Mouse (Mus musculus): ENCODE data around the gene Gdpd3. TPM values are rescaled to one million over a fixed set of nuclear protein-coding genes. Genes with fewer than 3 reads are reported as not detected.
A peak's percentile ranks its signal among the peaks of the same experiment; 100 is the strongest.

Gdpd3 gene
- polyA plus RNA-seq, 1 experiment from 2014 or later: 0.74 TPM

DNA sequence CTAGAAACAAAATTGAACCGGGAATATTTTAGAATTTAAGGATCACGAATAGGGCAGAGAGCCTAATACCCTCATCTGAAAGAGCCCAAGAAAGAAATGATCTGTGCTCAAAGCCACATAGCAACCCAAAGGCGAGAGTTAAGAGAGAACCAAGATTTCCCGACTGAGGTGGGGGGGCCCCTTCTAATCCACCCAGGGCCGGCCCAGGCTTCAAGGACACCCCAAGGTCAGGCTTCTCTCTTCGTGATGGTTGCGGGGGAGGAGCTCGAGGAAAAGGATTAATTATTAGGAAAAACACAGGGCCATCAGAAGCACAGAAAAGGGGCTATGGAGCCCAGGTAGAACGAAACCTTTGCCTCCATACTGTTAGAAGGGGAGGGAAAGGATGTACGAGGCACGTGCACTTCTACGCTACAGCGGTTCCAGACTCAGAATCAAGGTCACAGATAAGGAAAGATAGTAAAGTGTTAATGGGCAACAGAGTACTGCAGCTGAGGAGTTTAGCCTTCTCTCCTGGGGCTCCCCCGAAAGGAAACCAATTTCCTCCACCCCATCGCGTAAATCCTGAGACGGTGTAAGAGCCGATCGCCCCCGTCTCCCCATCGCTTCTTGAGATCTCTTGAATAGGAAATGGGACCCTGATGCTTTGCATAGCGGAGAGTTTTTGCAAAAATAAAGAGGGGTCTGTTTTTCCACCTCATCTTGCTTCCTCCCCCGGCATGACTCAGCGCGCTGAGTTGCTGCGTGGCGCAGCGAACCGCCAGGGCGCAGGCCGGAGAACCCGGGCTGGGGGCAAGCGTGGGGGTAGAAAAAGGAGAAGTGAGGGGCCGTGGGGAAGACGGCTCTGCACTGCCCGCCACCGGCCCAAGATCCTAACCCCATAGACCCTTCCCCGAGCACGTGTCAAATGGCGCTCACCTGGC lies 32.3 kb downstream of the Gdpd3 start:
- ATAC-seq (ENCODE audit: insufficient read depth): peak; percentile 47
- WGBS (ENCODE audit: insufficient replicate concordance): under 1% methylated on average over 40 of the region's 40 CpGs
- H3K4me1 ChIP-seq (replicated peaks): peaks cover 87% of the 10 kb centered on the region

GRCm38 (mm10) chr7:126799050-126799467 lies 32.9 kb downstream of the Gdpd3 start:
- Histone ChIP-seq H3K4me1 (replicated peaks) (peaks cover 84% of the 10 kb centered on the region), H3K36me3 (replicated peaks) (peaks cover 31% of the 10 kb centered on the region), H3K9ac (peak overlapping the region; percentile 75), H3K4me3 (replicated peaks) (peak overlapping the region; percentile 82), H3K4me2 (peak overlapping the region; percentile 97), H3K27me3 (no peaks in the 10 kb centered on the region), H3K27ac (replicated peaks) (peak overlapping the region; percentile 90), H3K9me3 (replicated peaks) (no peaks in the 10 kb centered on the region)
- ATAC-seq (ENCODE audit: insufficient read depth): peak; percentile 93
- WGBS (ENCODE audit: insufficient replicate concordance): under 1% methylated on average over 33 of the region's 36 CpGs

More for the DNA sequence above, 32.3 kb downstream of the Gdpd3 start:
- Histone ChIP-seq H3K36me3 (replicated peaks) (peaks cover 31% of the 10 kb centered on the region), H3K27ac (replicated peaks) (peak overlapping the region; percentile 90), H3K4me3 (replicated peaks) (peak overlapping the region; percentile 82), H3K27me3 (no peaks in the 10 kb centered on the region), H3K9ac (peak overlapping the region; percentile 75), H3K9me3 (replicated peaks) (no peaks in the 10 kb centered on the region), H3K4me2 (peak overlapping the region; percentile 97)

DNA sequence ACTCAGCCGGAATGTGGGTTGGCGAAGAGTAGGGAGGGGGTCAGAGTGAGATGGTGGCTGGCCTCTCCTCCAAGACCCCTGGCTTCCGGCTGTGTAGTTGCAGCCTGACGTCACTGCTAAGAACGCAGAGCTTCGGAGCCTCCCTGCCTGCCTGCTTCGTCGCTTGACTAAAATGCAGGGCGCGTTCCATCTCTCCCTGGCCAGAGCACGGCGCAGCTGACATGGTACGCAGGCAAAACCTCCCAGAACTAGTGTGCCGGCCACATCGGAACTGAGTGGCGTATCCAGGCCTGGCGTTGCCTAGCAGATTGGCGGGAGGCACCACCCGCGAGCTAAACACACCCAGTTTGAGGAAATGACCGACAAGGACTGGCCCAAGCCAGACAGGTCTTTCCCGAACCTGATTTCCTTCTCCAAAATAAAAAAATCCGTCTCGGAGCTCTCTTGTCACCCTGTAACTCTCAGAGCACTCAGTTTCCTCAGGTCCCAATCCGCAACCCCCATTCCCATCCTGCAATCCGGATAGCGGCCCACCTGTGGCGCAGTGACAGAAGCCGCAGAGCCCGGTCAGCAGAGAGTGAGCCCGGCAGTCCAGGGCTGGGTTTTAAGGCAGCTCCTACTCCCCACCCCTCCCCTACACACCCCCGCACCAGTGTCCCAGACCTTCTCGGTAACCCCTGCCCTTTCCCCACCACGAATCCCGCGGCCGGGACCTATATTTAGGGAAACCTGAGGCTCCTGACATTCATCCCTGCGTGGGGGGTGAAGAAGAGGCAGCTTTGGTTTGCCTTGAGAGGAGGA lies 33.5 kb downstream of the Gdpd3 start:
- Histone ChIP-seq H3K36me3 (replicated peaks) (peaks cover 29% of the 10 kb centered on the region), H3K27ac (replicated peaks) (peak overlapping the region; percentile 90), H3K27me3 (no peaks in the 10 kb centered on the region), H3K9me3 (replicated peaks) (no peaks in the 10 kb centered on the region), H3K4me2 (peak overlapping the region; percentile 97), H3K4me3 (replicated peaks) (peak overlapping the region; percentile 82), H3K9ac (peak overlapping the region; percentile 75), H3K4me1 (replicated peaks) (peaks cover 78% of the 10 kb centered on the region)
- ATAC-seq (ENCODE audit: insufficient read depth): peak; percentile 73
- 3% methylated on average over 38 of the region's 38 CpGs for WGBS (ENCODE audit: insufficient replicate concordance)

DNA sequence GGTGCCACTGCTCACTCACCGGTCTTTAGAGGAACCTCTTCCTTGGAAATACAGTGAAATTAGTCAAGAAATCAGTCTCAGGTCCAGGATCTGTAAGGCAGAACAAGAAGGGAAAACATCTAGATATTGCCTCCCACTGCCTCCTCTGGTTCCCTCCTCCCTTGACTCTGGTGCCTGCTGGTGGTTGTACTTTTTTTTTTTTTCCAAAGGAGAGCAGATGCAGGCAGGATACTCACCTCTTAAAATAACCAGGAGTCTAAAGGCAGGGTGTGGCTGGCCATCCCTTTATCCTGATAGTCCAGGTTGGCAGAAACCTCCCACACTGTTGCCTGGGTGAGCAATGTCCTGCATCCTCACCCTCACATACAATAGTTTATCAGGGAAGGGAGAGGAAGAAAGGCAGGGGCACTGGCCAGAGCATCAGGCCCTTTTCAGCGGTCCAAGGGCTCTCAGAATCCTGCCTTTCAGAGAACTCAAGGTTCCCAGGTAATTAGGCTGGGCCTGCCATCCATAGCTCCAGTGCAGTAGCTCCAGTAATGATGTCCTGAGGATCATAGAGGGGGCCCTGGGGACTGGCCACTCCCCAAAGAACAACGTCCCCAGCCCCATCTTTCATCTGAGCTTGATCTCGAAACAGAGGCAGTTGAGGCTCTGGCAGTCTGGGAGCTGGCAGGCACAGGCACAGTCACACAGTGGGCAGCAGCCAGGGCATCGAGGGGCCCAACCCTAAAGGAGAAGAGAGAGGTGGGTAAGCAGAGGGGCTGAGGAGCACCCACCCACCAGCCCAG lies 34.3 kb downstream of the Gdpd3 start:
- ATAC-seq (ENCODE audit: insufficient read depth): no peak
- Histone ChIP-seq H3K9me3 (replicated peaks) (no peaks in the 10 kb centered on the region), H3K4me3 (replicated peaks) (peak overlapping the region; percentile 82), H3K27me3 (no peaks in the 10 kb centered on the region), H3K9ac (peak overlapping the region; percentile 75), H3K4me1 (replicated peaks) (peaks cover 70% of the 10 kb centered on the region), H3K36me3 (replicated peaks) (peaks cover 21% of the 10 kb centered on the region), H3K27ac (replicated peaks) (peak overlapping the region; percentile 90), H3K4me2 (peak overlapping the region; percentile 97)
- 64% methylated on average over 5 of the region's 5 CpGs for WGBS (ENCODE audit: insufficient replicate concordance)

GRCm38 (mm10) chr7:126801057-126801422 lies 34.9 kb downstream of the Gdpd3 start:
- peaks cover 66% of the 10 kb centered on the region for H3K4me1 ChIP-seq (replicated peaks)
- no peak overlapping the region for H3K27ac ChIP-seq (replicated peaks)
- no peak overlapping the region for H3K4me3 ChIP-seq (replicated peaks)
- H3K36me3 ChIP-seq (replicated peaks): peaks cover 15% of the 10 kb centered on the region
- H3K9ac ChIP-seq: no peak overlapping the region
- H3K27me3 ChIP-seq: no peaks in the 10 kb centered on the region
- ATAC-seq (ENCODE audit: insufficient read depth): no peak
- 89% methylated on average over 16 of the region's 16 CpGs for WGBS (ENCODE audit: insufficient replicate concordance)
- H3K4me2 ChIP-seq: no peak overlapping the region
- no peaks in the 10 kb centered on the region for H3K9me3 ChIP-seq (replicated peaks)

GRCm38 (mm10) chr7:126802134-126802889 lies 36.2 kb downstream of the Gdpd3 start:
- Histone ChIP-seq H3K36me3 (replicated peaks) (peaks cover 2% of the 10 kb centered on the region; the same call in 1 of the 2 replicates), H3K9ac (no peak overlapping the region), H3K4me3 (replicated peaks) (no peak overlapping the region), H3K27me3 (no peaks in the 10 kb centered on the region), H3K27ac (replicated peaks) (no peak overlapping the region), H3K4me1 (replicated peaks) (peaks cover 59% of the 10 kb centered on the region), H3K4me2 (no peak overlapping the region), H3K9me3 (replicated peaks) (no peaks in the 10 kb centered on the region)
- ATAC-seq (ENCODE audit: insufficient read depth): no peak
- WGBS (ENCODE audit: insufficient replicate concordance): 64% methylated on average over 11 of the region's 11 CpGs

GRCm38 (mm10) chr7:126803181-126803580 lies 37.0 kb downstream of the Gdpd3 start:
- Histone ChIP-seq H3K27ac (replicated peaks) (no peak overlapping the region), H3K4me1 (replicated peaks) (peaks cover 59% of the 10 kb centered on the region), H3K4me3 (replicated peaks) (no peak overlapping the region), H3K27me3 (no peaks in the 10 kb centered on the region), H3K9me3 (replicated peaks) (no peaks in the 10 kb centered on the region), H3K9ac (no peak overlapping the region), H3K4me2 (no peak overlapping the region), H3K36me3 (replicated peaks) (no peaks in the 10 kb centered on the region)
- 48% methylated on average over 6 of the region's 6 CpGs for WGBS (ENCODE audit: insufficient replicate concordance)
- no peak for ATAC-seq (ENCODE audit: insufficient read depth)

GRCm38 (mm10) chr7:126803751-126804150 lies 37.6 kb downstream of the Gdpd3 start:
- no peak overlapping the region for H3K4me3 ChIP-seq (replicated peaks)
- no peak overlapping the region for H3K9ac ChIP-seq
- no peak overlapping the region for H3K27ac ChIP-seq (replicated peaks)
- H3K4me1 ChIP-seq (replicated peaks): peaks cover 59% of the 10 kb centered on the region
- no peak for ATAC-seq (ENCODE audit: insufficient read depth)
- H3K36me3 ChIP-seq (replicated peaks): no peaks in the 10 kb centered on the region
- H3K9me3 ChIP-seq (replicated peaks): no peaks in the 10 kb centered on the region
- H3K27me3 ChIP-seq: no peaks in the 10 kb centered on the region
- no peak overlapping the region for H3K4me2 ChIP-seq

- H3K36me3 ChIP-seq (replicated peaks): no peaks in the 10 kb centered on the region
- no peak overlapping the region for H3K27ac ChIP-seq (replicated peaks)
- no peaks in the 10 kb centered on the region for H3K27me3 ChIP-seq
- H3K4me2 ChIP-seq: no peak overlapping the region
- no peak overlapping the region for H3K4me3 ChIP-seq (replicated peaks)
- peaks cover 50% of the 10 kb centered on the region for H3K4me1 ChIP-seq (replicated peaks)
- WGBS (ENCODE audit: insufficient replicate concordance): 66% methylated on average over 6 of the region's 6 CpGs
- no peak for ATAC-seq (ENCODE audit: insufficient read depth)
- no peaks in the 10 kb centered on the region for H3K9me3 ChIP-seq (replicated peaks)
- no peak overlapping the region for H3K9ac ChIP-seq
These were observed 40.8 kb downstream of the Gdpd3 start for GRCm38 (mm10) chr7:126806956-126807355.

GRCm38 (mm10) chr7:126807405-126807804 lies 41.3 kb downstream of the Gdpd3 start:
- no peaks in the 10 kb centered on the region for H3K9me3 ChIP-seq (replicated peaks)

More at GRCm38 (mm10) chr7:126807405-126807804, 41.3 kb downstream of the Gdpd3 start:
- no peak overlapping the region for H3K4me3 ChIP-seq (replicated peaks)
- ATAC-seq (ENCODE audit: insufficient read depth): no peak
- no peak overlapping the region for H3K9ac ChIP-seq
- no peaks in the 10 kb centered on the region for H3K36me3 ChIP-seq (replicated peaks)
- H3K27me3 ChIP-seq: no peaks in the 10 kb centered on the region
- H3K4me1 ChIP-seq (replicated peaks): peaks cover 46% of the 10 kb centered on the region
- peak overlapping the region; percentile 97; the same call in 1 of the 2 replicates for H3K4me2 ChIP-seq
- no peak overlapping the region for H3K27ac ChIP-seq (replicated peaks)
- 64% methylated on average over 4 of the region's 4 CpGs for WGBS (ENCODE audit: insufficient replicate concordance)

Data from liver, embryonic 15.5 days (tissue).